Mouse (Mus musculus) small intestine, adult 2 months (tissue): ENCODE results near the gene Trpc2.

ENCODE experiments used
- CTCF ChIP-seq: fragments of 200-500 bp; IDR thresholded peaks from 2 replicates; pipeline ENCODE4 v1.5.1; 2012; ENCODE audit warnings: low read depth, mild to moderate bottlenecking, control low read depth, inconsistent platforms, low read length, moderate library complexity, mixed read lengths; ENCODE audit not compliant: insufficient replicate concordance, insufficient read length; ENCODE audit errors: extremely low read depth
- POLR2A ChIP-seq: fragments of 200-500 bp; IDR thresholded peaks from 2 replicates; pipeline ENCODE4 v1.6.1; 2012; ENCODE audit warnings: low read depth, mild to moderate bottlenecking, control low read depth, inconsistent platforms, low read length, moderate library complexity

GRCm38 (mm10) chr7:102087336-102087735, 4.4 kb downstream of the Trpc2 start:
- TF ChIP-seq POLR2A, result no peak
- no peak for TF ChIP-seq CTCF
